Comparison of ENCODE assay signal across 8 mouse cellular contexts in the genomic region with DNA sequence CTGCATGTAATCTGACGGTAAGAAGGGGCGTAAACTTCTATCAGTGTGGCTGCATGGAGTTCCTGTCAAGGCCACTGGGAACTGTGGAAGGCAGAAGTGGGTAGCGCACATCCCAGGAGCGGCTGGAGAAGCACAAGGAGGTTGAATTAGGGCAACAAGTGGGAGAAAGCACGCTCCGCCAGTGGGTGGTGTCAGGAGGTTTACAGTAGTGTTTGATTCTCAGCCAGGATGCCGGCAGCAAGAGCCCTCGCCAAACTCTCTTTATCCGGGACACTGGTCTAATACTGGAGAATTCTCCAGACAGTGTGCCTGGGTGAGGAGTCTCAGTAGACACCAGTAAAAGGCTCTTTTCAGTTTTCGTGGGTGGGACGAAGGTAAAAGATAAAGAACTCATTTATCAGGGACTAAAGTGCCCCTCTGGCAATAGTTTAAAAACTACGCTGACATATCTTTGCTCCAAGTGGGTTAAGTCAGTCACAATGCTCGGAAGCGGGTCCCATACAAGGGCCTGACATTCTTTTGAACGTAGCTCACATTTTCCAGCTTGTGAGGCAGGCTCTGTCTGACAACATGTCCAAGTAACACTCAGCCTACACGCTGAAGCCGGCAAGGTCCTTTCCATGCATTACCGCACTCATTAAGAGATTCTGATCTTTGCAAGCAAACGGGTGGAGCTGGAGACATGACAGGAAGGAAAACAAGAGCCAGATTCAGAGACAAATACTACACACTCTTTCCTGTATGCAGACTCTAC. TPM values are rescaled to one million over a fixed set of nuclear protein-coding genes. Genes with fewer than 3 reads are reported as not detected.
A peak's percentile ranks its signal among the peaks of the same experiment; 100 is the strongest.
DNase-seq lines count a peak whose midpoint lies in the region; ATAC-seq lines count a peak whose summit lies in the region.

No protein-coding gene starts in this region.

- no peak overlapping the region for H3K4me3 ChIP-seq in heart, embryonic 11.5 days (ENCODE audit: low read depth, low read length)
- no peak overlapping the region for H3K4me3 ChIP-seq in stomach, embryonic 14.5 days (ENCODE audit: low read depth, low read length)

- WGBS in heart, embryonic 11.5 days (ENCODE audit: insufficient replicate concordance): 18% methylated on average over 19 of the region's 19 CpGs
- 25% methylated on average over 19 of the region's 19 CpGs for WGBS in stomach, embryonic 14.5 days

- no peaks in the 10 kb centered on the region for H3K9me3 ChIP-seq in heart, embryonic 11.5 days (replicated peaks; ENCODE audit: control insufficient read depth, low read length)
- no peaks in the 10 kb centered on the region for H3K9me3 ChIP-seq in stomach, embryonic 14.5 days (ENCODE audit: control insufficient read depth, low read depth, low read length)

- H3K27ac ChIP-seq in heart, embryonic 11.5 days (ENCODE audit: low read depth, low read length): peak overlapping the region; percentile 95
- H3K27ac ChIP-seq in stomach, embryonic 14.5 days (ENCODE audit: low read length): peak overlapping the region; percentile 69

- peak overlapping the region; percentile 36 for H3K4me2 ChIP-seq in heart, embryonic 11.5 days
- H3K4me2 ChIP-seq in stomach, embryonic 14.5 days (replicated peaks; ENCODE audit: low read depth, low read length): no peak overlapping the region; the same call in 1 of the 2 replicates

- no peaks in the 10 kb centered on the region for H3K36me3 ChIP-seq in heart, embryonic 11.5 days (ENCODE audit: control insufficient read depth, insufficient read depth, low read length)
- no peaks in the 10 kb centered on the region for H3K36me3 ChIP-seq in stomach, embryonic 14.5 days (ENCODE audit: control insufficient read depth, insufficient read depth, low read length)

- intact Hi-C loops in gastrocnemius, postnatal 36 days (cut with DNase I): no loop called here

- DNase-seq in gastrocnemius, adult 18-20 months (ENCODE audit: low spot score): peak; percentile 56
- DNase-seq in gastrocnemius, postnatal 36 days: no peak
- peak; percentile 56 for DNase-seq in adrenal gland, postnatal 14 days
- peak; percentile 30 to 47 for DNase-seq in kidney, postnatal 36 days
- DNase-seq in urinary bladder, adult 2 months (ENCODE audit: low spot score): no peak
- no peak for DNase-seq in layer of hippocampus, postnatal 36 days

- peaks cover 59% of the 10 kb centered on the region for H3K4me1 ChIP-seq in heart, embryonic 11.5 days (ENCODE audit: control insufficient read depth, insufficient read depth, low read length)
- H3K4me1 ChIP-seq in stomach, embryonic 14.5 days (ENCODE audit: control insufficient read depth, insufficient read depth, low read length): peaks cover 27% of the 10 kb centered on the region; the same call in 1 of the 2 replicates

- peak overlapping the region; percentile 64 for H3K9ac ChIP-seq in heart, embryonic 11.5 days (ENCODE audit: low read depth, low read length)
- H3K9ac ChIP-seq in stomach, embryonic 14.5 days (replicated peaks; ENCODE audit: low read depth, low read length): no peak overlapping the region

- ATAC-seq in heart, embryonic 11.5 days (replicated peaks; ENCODE audit: insufficient number of reproducible peaks, low FRiP score, low TSS enrichment): peak; percentile 73
- peak; percentile 47; the same call in 1 of the 2 replicates for ATAC-seq in stomach, embryonic 14.5 days (ENCODE audit: insufficient number of reproducible peaks, insufficient read depth, low FRiP score, low read depth)

- H3K27me3 ChIP-seq in heart, embryonic 11.5 days (ENCODE audit: control insufficient read depth, insufficient read depth, low read length): no peaks in the 10 kb centered on the region
- no peaks in the 10 kb centered on the region for H3K27me3 ChIP-seq in stomach, embryonic 14.5 days (ENCODE audit: control insufficient read depth, insufficient read depth, low read length)

RNA-seq across cellular contexts. Expression of a gene that starts 42.3 kb away (rescaled TPM):
- total RNA-seq in gastrocnemius, adult 18-20 months (2021): 100 to 1,000 TPM in 1 of 2 experiments, 10 to 100 TPM in 1; 53.2 to 329 TPM
- total RNA-seq in gastrocnemius, postnatal 36 days (2021): 10 to 100 TPM; 62.2 to 75.7 TPM
- total RNA-seq in adrenal gland, postnatal 14 days (2021): 16.6 and 16.9 TPM in 2 replicates
- polyA plus RNA-seq in heart, embryonic 11.5 days (2014; fragmentation: Nextera tagmentation; extraction: Ambion mirVana): 103 and 150 TPM in 2 replicates
- polyA plus RNA-seq in stomach, embryonic 14.5 days (2014; fragmentation: Nextera tagmentation; extraction: Ambion mirVana): 21.2 and 22.8 TPM in 2 replicates
- 24.9 and 26.4 TPM in 2 replicates for polyA plus RNA-seq in urinary bladder, adult 2 months (2012; rRNA removed)
- total RNA-seq in layer of hippocampus, postnatal 36 days (2021): 10 to 100 TPM; 44.8 to 46.5 TPM

RNA-seq across cellular contexts. Expression of a gene that starts 57.2 kb away (rescaled TPM):
- under 1 TPM in 1 of 2 experiments, not detected in 1; 0.14 TPM for total RNA-seq in gastrocnemius, adult 18-20 months (2021)
- total RNA-seq in gastrocnemius, postnatal 36 days (2021): under 1 TPM in 1 of 2 experiments, not detected in 1; 0.07 TPM
- 0.34 and 0.70 TPM in 2 replicates for total RNA-seq in adrenal gland, postnatal 14 days (2021)
- 0.54 and 0.59 TPM in 2 replicates for polyA plus RNA-seq in heart, embryonic 11.5 days (2014; fragmentation: Nextera tagmentation; extraction: Ambion mirVana)
- polyA plus RNA-seq in stomach, embryonic 14.5 days (2014; fragmentation: Nextera tagmentation; extraction: Ambion mirVana): 9.2 and 13.0 TPM in 2 replicates
- polyA plus RNA-seq in urinary bladder, adult 2 months (2012; rRNA removed): 0.25 and 0.27 TPM in 2 replicates
- 1 to 10 TPM in 1 of 2 experiments, under 1 TPM in 1; 1.00 to 3.7 TPM for total RNA-seq in layer of hippocampus, postnatal 36 days (2021)

Comparison
In these comparisons a context has a peak if more than half of its experiments do, and no peak if none do; other contexts are left out.
1. DNase-seq: peak in gastrocnemius, adult 18-20 months (single experiment), adrenal gland, postnatal 14 days (single experiment) and kidney, postnatal 36 days (2 of 2); none in gastrocnemius, postnatal 36 days (0 of 2), urinary bladder, adult 2 months (single experiment) and layer of hippocampus, postnatal 36 days (0 of 2).